In the genomic region with DNA sequence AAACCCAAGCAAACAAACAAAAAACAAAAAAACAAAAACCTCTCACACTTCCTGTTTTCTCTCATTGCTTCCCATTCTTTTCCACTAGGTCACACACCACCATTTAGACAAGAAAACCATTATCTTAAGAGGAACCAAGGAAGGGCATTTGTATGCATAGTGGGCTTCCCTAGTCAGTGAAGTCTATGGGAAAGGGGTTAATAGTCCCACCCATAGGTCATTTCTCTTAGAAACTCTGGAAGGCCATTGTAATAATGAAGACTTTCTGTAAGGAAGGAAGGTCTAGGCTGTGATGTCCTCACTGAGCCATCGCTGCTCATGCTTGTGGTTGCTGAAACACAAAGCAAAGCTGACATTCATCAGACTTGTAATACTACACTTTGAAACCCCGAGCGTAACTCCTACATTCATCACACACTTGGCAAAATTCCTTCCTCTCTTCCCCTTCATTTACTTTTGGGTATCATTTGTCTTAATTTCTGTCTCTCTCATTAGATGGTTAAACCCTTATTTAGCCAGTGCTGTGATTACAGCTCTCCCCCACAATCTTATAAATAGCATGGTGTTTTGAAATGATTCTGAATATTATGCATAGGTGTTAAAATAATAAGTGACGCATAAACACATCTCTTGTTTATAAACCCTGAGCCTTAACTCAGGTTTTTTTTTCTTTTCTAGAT, we compare ENCODE assay signal across 33 mouse cellular contexts. TPM values are rescaled to one million over a fixed set of nuclear protein-coding genes. Genes with fewer than 3 reads are reported as not detected.
DNase-seq lines count a peak whose midpoint lies in the region; ATAC-seq and TF ChIP-seq lines count a peak whose summit lies in the region.
"Had no signal": no experiment of that assay in that cellular context is flagged by ENCODE, and none has a peak within 500 bp of the region (broad histone marks: within the 10 kb centered on the region; RNA-seq: fewer than 3 reads in every experiment).

No protein-coding gene starts in this region.

- H3K27ac ChIP-seq in forebrain, postnatal 0 days (ENCODE audit: low read depth, low read length) = no peak overlapping the region
- no peak overlapping the region for H3K27ac ChIP-seq in forebrain, embryonic 13.5 days
- no peak overlapping the region for H3K27ac ChIP-seq in hindbrain, embryonic 16.5 days (ENCODE audit: low read depth, low read length)
- H3K27ac ChIP-seq: embryonic facial prominence, embryonic 15.5 days; forebrain, embryonic 12.5 days; heart, embryonic 10.5 days; heart, embryonic 15.5 days; kidney, embryonic 15.5 days; layer of hippocampus, adult 2 months; left cerebral cortex, adult 2 months; limb, embryonic 10.5 days; limb, embryonic 15.5 days; liver, embryonic 14.5 days; macrophage; midbrain, embryonic 15.5 days; stomach, embryonic 15.5 days had no signal

- peak; percentile 7 for DNase-seq in forebrain, postnatal 0 days
- DNase-seq in Muller cell, postnatal 12 days (ENCODE audit: inconsistent ontology term) = peak; percentile 70
- DNase-seq in embryo, embryonic 10.5 days (ENCODE audit: low spot score) = peak; percentile 16
- DNase-seq in heart, adult 9 months (ENCODE audit: low spot score in 2 of 2) = no peak
- DNase-seq in ovary, postnatal 14 days (ENCODE audit: low spot score) = no peak
- DNase-seq: adrenal gland, postnatal 25 days; cerebellum, adult 2 months; cerebellum, postnatal 14 days; gastrocnemius, postnatal 14 days; kidney, adult 11 months; kidney, postnatal 36 days; lung, adult 2 months; lung, postnatal 10 days; right cerebral cortex, postnatal 25 days had no signal

- no peaks in the 10 kb centered on the region for H3K4me1 ChIP-seq in forebrain, postnatal 0 days (ENCODE audit: insufficient read depth)
- no peaks in the 10 kb centered on the region for H3K4me1 ChIP-seq in forebrain, embryonic 13.5 days
- no peaks in the 10 kb centered on the region for H3K4me1 ChIP-seq in hindbrain, embryonic 16.5 days (ENCODE audit: control insufficient read depth, insufficient read depth, low read depth, low read length)
- H3K4me1 ChIP-seq: embryonic facial prominence, embryonic 15.5 days; forebrain, embryonic 12.5 days; heart, embryonic 10.5 days; heart, embryonic 15.5 days; kidney, embryonic 15.5 days; limb, embryonic 10.5 days; limb, embryonic 15.5 days; midbrain, embryonic 15.5 days; stomach, embryonic 15.5 days had no signal

- 50% methylated on average over 4 of the region's 4 CpGs for WGBS in forebrain, postnatal 0 days
- 73% methylated on average over 4 of the region's 4 CpGs for WGBS in forebrain, embryonic 13.5 days
- WGBS in hindbrain, embryonic 16.5 days = 51% methylated on average over 4 of the region's 4 CpGs

- H3K27me3 ChIP-seq in forebrain, postnatal 0 days (ENCODE audit: insufficient read depth, low read length) = no peaks in the 10 kb centered on the region
- H3K27me3 ChIP-seq in forebrain, embryonic 13.5 days = no peaks in the 10 kb centered on the region
- no peaks in the 10 kb centered on the region for H3K27me3 ChIP-seq in hindbrain, embryonic 16.5 days (replicated peaks; ENCODE audit: control insufficient read depth, insufficient read depth, low read length)
- H3K27me3 ChIP-seq: embryonic facial prominence, embryonic 15.5 days; forebrain, embryonic 12.5 days; heart, embryonic 15.5 days; kidney, embryonic 15.5 days; limb, embryonic 15.5 days; midbrain, embryonic 15.5 days; stomach, embryonic 15.5 days had no signal

- ATAC-seq in forebrain, postnatal 0 days = no peak
- no peak for ATAC-seq in forebrain, embryonic 13.5 days
- ATAC-seq in hindbrain, embryonic 16.5 days = peak; percentile 76
- ATAC-seq: inflammation-experienced regulatory T-cells, adult 6 months; midbrain, embryonic 15.5 days had no signal

- H3K4me2 ChIP-seq in forebrain, postnatal 0 days (ENCODE audit: low read depth) = no peak overlapping the region
- H3K4me2 ChIP-seq in forebrain, embryonic 13.5 days = no peak overlapping the region
- no peak overlapping the region for H3K4me2 ChIP-seq in hindbrain, embryonic 16.5 days (ENCODE audit: low read length)
- H3K4me2 ChIP-seq: embryonic facial prominence, embryonic 15.5 days; forebrain, embryonic 12.5 days; heart, embryonic 15.5 days; kidney, embryonic 15.5 days; limb, embryonic 15.5 days; midbrain, embryonic 15.5 days; stomach, embryonic 15.5 days had no signal

- no peaks in the 10 kb centered on the region for H3K9me3 ChIP-seq in forebrain, postnatal 0 days (ENCODE audit: low read length)
- no peaks in the 10 kb centered on the region for H3K9me3 ChIP-seq in forebrain, embryonic 13.5 days (replicated peaks)
- H3K9me3 ChIP-seq in hindbrain, embryonic 16.5 days (ENCODE audit: control insufficient read depth, low read length) = no peaks in the 10 kb centered on the region
- H3K9me3 ChIP-seq: embryonic facial prominence, embryonic 15.5 days; forebrain, embryonic 12.5 days; heart, embryonic 10.5 days; heart, embryonic 15.5 days; kidney, embryonic 15.5 days; limb, embryonic 10.5 days; limb, embryonic 15.5 days; midbrain, embryonic 15.5 days; stomach, embryonic 15.5 days had no signal

- no peak for TF ChIP-seq CTCF in forebrain, postnatal 0 days (IDR thresholded peaks at IDR 0.05; ENCODE audit: low read depth)

- H3K36me3 ChIP-seq in forebrain, postnatal 0 days (ENCODE audit: insufficient read depth) = no peaks in the 10 kb centered on the region
- H3K36me3 ChIP-seq in forebrain, embryonic 13.5 days (ENCODE audit: poor library complexity, severe bottlenecking) = no peaks in the 10 kb centered on the region
- H3K36me3 ChIP-seq in hindbrain, embryonic 16.5 days (ENCODE audit: control insufficient read depth, insufficient read depth, low read length) = no peaks in the 10 kb centered on the region
- H3K36me3 ChIP-seq: embryonic facial prominence, embryonic 15.5 days; forebrain, embryonic 12.5 days; heart, embryonic 10.5 days; heart, embryonic 15.5 days; kidney, embryonic 15.5 days; limb, embryonic 10.5 days; limb, embryonic 15.5 days; midbrain, embryonic 15.5 days; stomach, embryonic 15.5 days had no signal

- H3K9ac ChIP-seq in forebrain, postnatal 0 days = no peak overlapping the region
- no peak overlapping the region for H3K9ac ChIP-seq in forebrain, embryonic 13.5 days
- no peak overlapping the region for H3K9ac ChIP-seq in hindbrain, embryonic 16.5 days (ENCODE audit: low read depth, low read length)
- H3K9ac ChIP-seq: embryonic facial prominence, embryonic 15.5 days; forebrain, embryonic 12.5 days; heart, embryonic 15.5 days; kidney, embryonic 15.5 days; limb, embryonic 15.5 days; liver, embryonic 14.5 days; midbrain, embryonic 15.5 days; stomach, embryonic 15.5 days had no signal

- H3K4me3 ChIP-seq in forebrain, postnatal 0 days (ENCODE audit: low read depth, low read length) = no peak overlapping the region
- no peak overlapping the region for H3K4me3 ChIP-seq in forebrain, embryonic 13.5 days
- H3K4me3 ChIP-seq in hindbrain, embryonic 16.5 days (ENCODE audit: low read length) = no peak overlapping the region
- H3K4me3 ChIP-seq: embryonic facial prominence, embryonic 15.5 days; forebrain, embryonic 12.5 days; heart, embryonic 10.5 days; heart, embryonic 15.5 days; kidney, embryonic 15.5 days; layer of hippocampus, adult 2 months; left cerebral cortex, adult 2 months; limb, embryonic 10.5 days; limb, embryonic 15.5 days; midbrain, embryonic 15.5 days; stomach, embryonic 15.5 days had no signal

RNA-seq across cellular contexts. Expression of a gene that starts 9.5 kb away (rescaled TPM):
- total RNA-seq in forebrain, postnatal 0 days (2014; rRNA removed) = 40.2 and 42.7 TPM in 2 replicates
- polyA plus RNA-seq in forebrain, postnatal 0 days (2015; fragmentation: Nextera tagmentation; extraction: Ambion mirVana) = 20.6 and 24.3 TPM in 2 replicates
- polyA plus RNA-seq in forebrain, embryonic 13.5 days (2015; fragmentation: Nextera tagmentation; extraction: Ambion mirVana) = 7.9 and 8.3 TPM in 2 replicates
- 31.2 and 33.7 TPM in 2 replicates for polyA plus RNA-seq in hindbrain, embryonic 16.5 days (2015; fragmentation: Nextera tagmentation; extraction: Ambion mirVana)
- total RNA-seq: granulocyte monocyte progenitor cell, adult 5-6 weeks; heart, postnatal 25 days; MEL had no signal
- polyA plus RNA-seq: macrophage had no signal

Comparison
In these comparisons a context has a peak if more than half of its experiments do, and no peak if none do; other contexts are left out.
1. DNase-seq: peak in forebrain, postnatal 0 days (single experiment), Muller cell, postnatal 12 days (single experiment) and embryo, embryonic 10.5 days (single experiment); none in heart, adult 9 months (0 of 2) and ovary, postnatal 14 days (single experiment).